Mouse (Mus musculus): Measurements from ENCODE around the gene Prkce. TPM values are rescaled to one million over a fixed set of nuclear protein-coding genes. Genes with fewer than 3 reads are reported as not detected.

The Prkce gene
- polyA plus RNA-seq, 1 experiment from 2014 or later = 7.4 TPM

- ATAC-seq (ENCODE audit: low FRiP score) = no peak
- H3K4me1 ChIP-seq (replicated peaks; ENCODE audit: control insufficient read depth, insufficient read depth, low read length) = no peaks in the 10 kb centered on the region
- no peaks in the 10 kb centered on the region for H3K36me3 ChIP-seq (ENCODE audit: control insufficient read depth, insufficient read depth, low read length)
- no peaks in the 10 kb centered on the region for H3K9me3 ChIP-seq (ENCODE audit: control insufficient read depth, low read length)
- H3K4me3 ChIP-seq (ENCODE audit: low read depth, low read length) = no peak overlapping the region
- H3K4me2 ChIP-seq (replicated peaks; ENCODE audit: low read depth, low read length) = no peak overlapping the region
- no peak for DNase-seq (ENCODE audit: low spot score)
- no peak overlapping the region for H3K27ac ChIP-seq (ENCODE audit: low read depth, low read length)
- H3K9ac ChIP-seq (ENCODE audit: low read depth, low read length) = no peak overlapping the region
- no peaks in the 10 kb centered on the region for H3K27me3 ChIP-seq (ENCODE audit: control insufficient read depth, insufficient read depth, low read length)
- WGBS = 93% methylated on average over 2 of the region's 2 CpGs
Observed at GRCm38 (mm10) chr17:86690871-86691390, 523.3 kb downstream of the Prkce start.

GRCm38 (mm10) chr17:86697751-86698150 is 530.2 kb downstream of the Prkce start:
- H3K4me2 ChIP-seq (replicated peaks; ENCODE audit: low read depth, low read length) = no peak overlapping the region
- no peak overlapping the region for H3K9ac ChIP-seq (ENCODE audit: low read depth, low read length)
- DNase-seq (ENCODE audit: low spot score) = no peak
- no peaks in the 10 kb centered on the region for H3K36me3 ChIP-seq (ENCODE audit: control insufficient read depth, insufficient read depth, low read length)
- H3K4me1 ChIP-seq (replicated peaks; ENCODE audit: control insufficient read depth, insufficient read depth, low read length) = no peaks in the 10 kb centered on the region
- H3K27ac ChIP-seq (ENCODE audit: low read depth, low read length) = no peak overlapping the region
- H3K4me3 ChIP-seq (ENCODE audit: low read depth, low read length) = no peak overlapping the region
- no peaks in the 10 kb centered on the region for H3K9me3 ChIP-seq (ENCODE audit: control insufficient read depth, low read length)
- ATAC-seq (ENCODE audit: low FRiP score) = no peak
- WGBS = 95% methylated on average over 2 of the region's 2 CpGs
- H3K27me3 ChIP-seq (ENCODE audit: control insufficient read depth, insufficient read depth, low read length) = no peaks in the 10 kb centered on the region

GRCm38 (mm10) chr17:86703336-86703735 is 535.8 kb downstream of the Prkce start:
- no peaks in the 10 kb centered on the region for H3K9me3 ChIP-seq (ENCODE audit: control insufficient read depth, low read length)
- no peaks in the 10 kb centered on the region for H3K36me3 ChIP-seq (ENCODE audit: control insufficient read depth, insufficient read depth, low read length)
- H3K27ac ChIP-seq (ENCODE audit: low read depth, low read length) = no peak overlapping the region
- WGBS = 80% methylated on average over 4 of the region's 4 CpGs
- H3K4me1 ChIP-seq (replicated peaks; ENCODE audit: control insufficient read depth, insufficient read depth, low read length) = no peaks in the 10 kb centered on the region
- no peaks in the 10 kb centered on the region for H3K27me3 ChIP-seq (ENCODE audit: control insufficient read depth, insufficient read depth, low read length)
- DNase-seq (ENCODE audit: low spot score) = no peak
- no peak overlapping the region for H3K4me3 ChIP-seq (ENCODE audit: low read depth, low read length)
- H3K4me2 ChIP-seq (replicated peaks; ENCODE audit: low read depth, low read length) = no peak overlapping the region
- ATAC-seq (ENCODE audit: low FRiP score) = no peak
- H3K9ac ChIP-seq (ENCODE audit: low read depth, low read length) = no peak overlapping the region

- H3K9me3 ChIP-seq (ENCODE audit: control insufficient read depth, low read length) = no peaks in the 10 kb centered on the region
- no peak overlapping the region for H3K27ac ChIP-seq (ENCODE audit: low read depth, low read length)
- WGBS = 94% methylated on average over 3 of the region's 3 CpGs
- H3K9ac ChIP-seq (ENCODE audit: low read depth, low read length) = no peak overlapping the region
- no peaks in the 10 kb centered on the region for H3K36me3 ChIP-seq (ENCODE audit: control insufficient read depth, insufficient read depth, low read length)
- no peaks in the 10 kb centered on the region for H3K4me1 ChIP-seq (replicated peaks; ENCODE audit: control insufficient read depth, insufficient read depth, low read length)
- ATAC-seq (ENCODE audit: low FRiP score) = no peak
- no peak overlapping the region for H3K4me2 ChIP-seq (replicated peaks; ENCODE audit: low read depth, low read length)
- DNase-seq (ENCODE audit: low spot score) = no peak
- no peak overlapping the region for H3K4me3 ChIP-seq (ENCODE audit: low read depth, low read length)
- H3K27me3 ChIP-seq (ENCODE audit: control insufficient read depth, insufficient read depth, low read length) = no peaks in the 10 kb centered on the region
Observed at GRCm38 (mm10) chr17:86705236-86705635, 537.7 kb downstream of the Prkce start.

GRCm38 (mm10) chr17:86706467-86706866 is 538.9 kb downstream of the Prkce start:
- ATAC-seq (ENCODE audit: low FRiP score) = no peak
- Histone ChIP-seq H3K36me3 (ENCODE audit: control insufficient read depth, insufficient read depth, low read length) (no peaks in the 10 kb centered on the region), H3K9me3 (ENCODE audit: control insufficient read depth, low read length) (no peaks in the 10 kb centered on the region), H3K4me2 (replicated peaks; ENCODE audit: low read depth, low read length) (no peak overlapping the region), H3K27me3 (ENCODE audit: control insufficient read depth, insufficient read depth, low read length) (no peaks in the 10 kb centered on the region), H3K9ac (ENCODE audit: low read depth, low read length) (no peak overlapping the region), H3K4me1 (replicated peaks; ENCODE audit: control insufficient read depth, insufficient read depth, low read length) (no peaks in the 10 kb centered on the region), H3K4me3 (ENCODE audit: low read depth, low read length) (no peak overlapping the region), H3K27ac (ENCODE audit: low read depth, low read length) (no peak overlapping the region)
- no peak for DNase-seq (ENCODE audit: low spot score)
- 94% methylated on average over 1 of the region's 1 CpGs for WGBS

Other genes with a start within 250 kb of the Prkce start
- 10.3 and 12.6 TPM in 2 replicates for gene Srbd1, start 22.6 kb upstream of the Prkce start, polyA plus RNA-seq (2014; fragmentation: Nextera tagmentation; extraction: Ambion mirVana)

Data from hindbrain, embryonic 11.5 days (tissue).